Mouse (Mus musculus) thymus, adult 18-20 months (tissue): Measurements from ENCODE around the gene Hist1h2bq.
"Not testable (repeated sequence)": the region's sequence is repeated elsewhere in the genome, so short reads cannot be mapped to it uniquely, and the experiment has no call there.

Experiments used
- DNase-seq, 2 experiments: peaks; one replicate each; pipeline ENCODE4 v3.0.0; 2022; ENCODE audit warnings: mixed read lengths in 2 of 2

Gene Hist1h2bq

DNA sequence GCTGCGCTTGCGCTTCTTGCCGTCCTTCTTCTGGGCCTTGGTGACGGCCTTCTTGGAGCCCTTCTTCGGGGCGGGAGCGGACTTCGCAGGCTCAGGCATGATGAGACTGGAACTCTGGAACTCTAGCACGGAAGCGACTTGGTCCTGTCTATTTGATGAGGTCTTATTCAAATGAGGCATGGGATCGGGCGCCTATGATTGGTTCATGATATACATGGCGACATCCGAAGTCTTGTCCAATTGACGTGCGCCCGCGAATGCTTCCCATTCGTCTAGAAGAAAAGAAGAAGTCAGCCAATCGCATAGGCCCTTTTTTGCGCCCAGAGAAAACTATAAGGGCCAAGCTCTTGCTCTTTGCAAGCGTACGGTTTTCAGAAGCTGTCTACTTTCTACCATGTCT, at the start of gene Hist1h2bq, which contains the start of gene Hist1h2ao:
Gene Hist1h2bq (minus strand): TSS at position 125 of the 400 bp plus-strand sequence.
Gene Hist1h2ao (plus strand): TSS at position 393 of the 400 bp plus-strand sequence.
- DNase-seq, result not testable (repeated sequence)

GRCm38 (mm10) chr13:21855698-21856162, 45.7 kb upstream of the Hist1h2bq start:
- no peak for DNase-seq

DNA sequence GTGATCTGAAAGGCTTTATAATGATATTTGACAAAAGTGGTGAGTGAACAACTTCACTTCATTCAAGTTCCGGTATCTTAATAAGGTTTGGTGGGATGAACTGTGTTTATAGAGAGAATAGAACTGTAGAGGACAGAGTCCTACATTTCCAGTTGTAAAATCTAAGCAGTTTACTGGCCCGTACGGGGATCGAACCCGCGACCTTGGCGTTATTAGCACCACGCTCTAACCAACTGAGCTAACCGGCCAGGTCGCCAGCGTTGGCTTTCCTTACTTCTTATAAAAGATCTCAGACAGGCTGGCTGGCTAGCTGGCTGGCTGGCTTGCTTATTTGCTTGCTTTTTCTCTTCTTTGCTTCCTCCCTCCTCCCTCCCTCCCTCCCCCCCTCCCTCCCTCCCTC, 45.1 kb upstream of the Hist1h2bq start:
- DNase-seq, result peak; percentile 45 to 58

- DNase-seq, result no peak
These were observed 42.4 kb upstream of the Hist1h2bq start for GRCm38 (mm10) chr13:21852215-21852945.

DNA sequence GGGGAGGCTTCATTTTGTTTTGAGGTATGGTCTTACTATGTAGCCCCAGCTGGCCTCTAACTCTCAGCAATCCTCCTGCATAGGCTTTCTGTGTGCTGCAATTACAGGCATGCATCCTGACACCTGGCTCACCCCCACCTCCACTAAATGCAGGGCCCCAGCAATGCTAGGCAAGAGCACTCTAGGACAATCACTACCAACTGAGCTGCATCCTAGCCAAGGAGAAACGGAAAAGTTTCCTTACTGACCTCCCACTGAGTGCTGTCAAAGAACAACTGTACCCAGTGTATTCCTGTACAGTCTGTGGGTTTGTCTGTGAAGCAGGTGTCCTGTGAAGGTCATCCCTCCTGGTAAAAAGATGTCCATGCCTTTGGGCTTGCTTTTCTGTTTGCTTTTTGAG, 40.7 kb upstream of the Hist1h2bq start:
- not testable (repeated sequence) for DNase-seq

DNA sequence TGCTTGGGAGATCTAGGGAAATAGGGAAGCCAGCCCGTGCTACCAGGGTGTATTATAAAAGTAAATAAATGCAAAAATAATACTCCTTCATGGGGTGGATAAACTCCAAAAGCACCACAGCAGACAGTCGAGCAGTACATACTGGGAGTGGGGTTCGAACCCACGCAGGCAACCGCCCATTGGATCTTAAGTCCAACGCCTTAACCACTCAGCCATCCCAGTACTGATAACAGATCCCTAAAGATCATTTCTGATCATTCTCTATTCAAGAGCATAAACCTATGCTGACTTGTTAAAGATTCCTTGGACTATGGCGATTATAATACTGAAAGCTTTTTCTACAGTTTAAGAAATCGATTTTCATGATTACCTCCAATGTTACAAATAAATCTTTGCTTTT, 37.9 kb upstream of the Hist1h2bq start:
- no peak for DNase-seq

- not testable (repeated sequence) for DNase-seq
These were observed 36.4 kb upstream of the Hist1h2bq start for GRCm38 (mm10) chr13:21846356-21846755.

DNA sequence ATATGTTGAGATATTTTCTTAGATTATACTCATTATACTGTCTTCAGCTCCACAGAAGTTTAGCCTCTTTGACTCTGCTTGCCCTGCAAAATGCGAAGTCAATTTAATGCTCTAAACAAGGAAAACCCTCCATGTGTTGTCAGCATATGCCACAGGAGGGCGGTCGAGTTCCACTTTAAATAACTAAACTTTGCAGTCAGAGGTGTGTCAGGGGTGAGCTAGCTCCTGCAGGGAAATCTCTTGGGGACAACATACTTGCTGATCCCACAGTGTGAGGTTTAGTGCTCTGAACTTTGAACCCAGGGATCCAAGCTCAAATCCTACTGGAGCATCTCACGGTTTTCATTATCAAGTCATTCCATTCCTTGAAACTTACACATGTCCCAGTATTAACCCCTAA, 30.5 kb upstream of the Hist1h2bq start:
- DNase-seq, result not testable (repeated sequence)

- DNase-seq, result not testable (repeated sequence)
These were observed 23.5 kb upstream of the Hist1h2bq start, which contains the start of the genes Hist1h2ap and Hist1h2br for GRCm38 (mm10) chr13:21833461-21833860. Gene Hist1h2ap, minus strand, starts transcription at chr13:21833507. Gene Hist1h2br, plus strand, starts transcription at chr13:21833743.

- peak; percentile 30 to 57 for DNase-seq
These were observed 21.7 kb upstream of the Hist1h2bq start, which contains the start of gene Hist1h4n for GRCm38 (mm10) chr13:21831418-21832394. Gene Hist1h4n, minus strand, starts transcription at chr13:21832196.

- DNase-seq, result no peak
These were observed 20.3 kb upstream of the Hist1h2bq start for GRCm38 (mm10) chr13:21830344-21830743.

- no peak for DNase-seq
These were observed 18.5 kb upstream of the Hist1h2bq start for GRCm38 (mm10) chr13:21828511-21828910.

GRCm38 (mm10) chr13:21820082-21820890, 10.3 kb upstream of the Hist1h2bq start:
- not testable (repeated sequence) for DNase-seq

GRCm38 (mm10) chr13:21812092-21812491, 2.1 kb upstream of the Hist1h2bq start:
- not testable (repeated sequence) for DNase-seq

- DNase-seq, result peak; percentile 33 to 62
These were observed 1.5 kb upstream of the Hist1h2bq start, which contains the start of gene Hist1h4m for GRCm38 (mm10) chr13:21811539-21811938. Gene Hist1h4m, plus strand, starts transcription at chr13:21811746.

DNA sequence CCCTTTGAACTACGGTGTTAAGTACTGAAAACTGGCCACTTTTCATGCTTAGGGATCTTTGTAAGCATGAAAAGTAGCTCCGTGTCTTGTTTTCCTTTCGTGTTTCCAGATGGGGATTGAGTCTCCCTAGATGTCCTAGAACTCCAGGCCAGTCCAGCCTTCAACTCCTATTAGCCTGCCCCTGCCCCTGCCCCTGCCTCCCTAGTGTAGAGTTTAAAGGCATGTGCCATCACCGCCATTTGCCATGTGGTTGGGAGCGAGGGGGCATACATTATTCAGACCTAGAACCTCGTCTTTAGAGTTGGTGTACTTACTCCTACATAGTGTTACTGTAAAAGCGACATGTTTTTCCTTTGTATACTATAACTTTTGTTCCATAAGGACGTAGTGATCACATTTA, 1.1 kb upstream of the Hist1h2bq start:
- not testable (repeated sequence) for DNase-seq

DNA sequence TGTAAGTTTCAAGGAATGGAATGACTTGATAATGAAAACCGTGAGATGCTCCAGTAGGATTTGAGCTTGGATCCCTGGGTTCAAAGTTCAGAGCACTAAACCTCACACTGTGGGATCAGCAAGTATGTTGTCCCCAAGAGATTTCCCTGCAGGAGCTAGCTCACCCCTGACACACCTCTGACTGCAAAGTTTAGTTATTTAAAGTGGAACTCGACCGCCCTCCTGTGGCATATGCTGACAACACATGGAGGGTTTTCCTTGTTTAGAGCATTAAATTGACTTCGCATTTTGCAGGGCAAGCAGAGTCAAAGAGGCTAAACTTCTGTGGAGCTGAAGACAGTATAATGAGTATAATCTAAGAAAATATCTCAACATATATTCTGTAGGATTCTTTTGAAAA, 6.9 kb downstream of the Hist1h2bq start:
- DNase-seq, result not testable (repeated sequence)

GRCm38 (mm10) chr13:21797163-21797562, 12.8 kb downstream of the Hist1h2bq start:
- not testable (repeated sequence) for DNase-seq

- DNase-seq, result no peak
These were observed 14.4 kb downstream of the Hist1h2bq start for GRCm38 (mm10) chr13:21795584-21795983.

DNA sequence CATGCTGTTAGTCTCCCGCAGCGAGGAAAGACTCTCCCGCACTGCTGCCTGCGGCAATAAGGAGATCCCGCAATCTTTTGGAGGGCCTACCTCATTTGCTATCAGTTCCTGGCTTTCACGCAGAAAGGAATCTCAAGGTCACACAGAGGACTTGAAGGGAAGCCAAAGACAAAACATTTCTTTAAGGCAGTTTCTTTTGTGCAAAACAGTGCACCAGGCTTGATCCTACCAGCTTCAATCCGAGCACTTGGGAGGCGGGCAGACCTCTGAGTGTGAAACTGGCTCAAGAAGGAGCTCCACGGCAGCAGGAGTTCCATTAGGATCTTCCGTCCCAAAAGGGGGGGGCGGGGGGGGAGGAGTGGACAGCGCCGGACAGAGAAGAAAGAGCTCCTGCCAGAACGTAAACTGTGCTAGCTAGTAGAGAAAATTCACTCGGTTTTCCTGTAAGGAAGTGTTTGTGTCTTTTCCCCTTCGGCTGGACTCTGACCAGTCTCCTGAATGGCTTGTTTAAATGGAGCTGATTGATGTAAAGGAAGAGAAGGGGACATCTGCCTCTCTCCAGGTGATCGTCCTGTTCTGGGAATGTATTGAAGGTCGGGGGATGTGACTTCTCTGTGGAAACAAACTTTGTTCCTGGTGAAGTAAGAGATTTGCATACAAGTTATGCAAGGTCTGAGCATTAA, 19.3 kb downstream of the Hist1h2bq start:
- no peak for DNase-seq

- DNase-seq, result no peak
These were observed 20.1 kb downstream of the Hist1h2bq start for GRCm38 (mm10) chr13:21789925-21790324.
